Mouse (Mus musculus): ENCODE results near the gene Ccdc63. TPM values are rescaled to one million over a fixed set of nuclear protein-coding genes. Genes with fewer than 3 reads are reported as not detected.

Gene Ccdc63
- polyA plus RNA-seq, 1 experiment: not detected

- H3K36me3 ChIP-seq (ENCODE audit: control insufficient read depth, insufficient read depth): no peaks in the 10 kb centered on the region
Observed at GRCm38 (mm10) chr5:122075736-122076135, 64.9 kb downstream of the Ccdc63 start.

GRCm38 (mm10) chr5:122071997-122072396 lies 68.6 kb downstream of the Ccdc63 start:
- Histone ChIP-seq H3K36me3 (ENCODE audit: control insufficient read depth, insufficient read depth) (no peaks in the 10 kb centered on the region), H3ac (ENCODE audit: control insufficient read depth, insufficient read length, low read depth) (no peak overlapping the region), H3K79me3 (ENCODE audit: low read depth) (no peaks in the 10 kb centered on the region), H3K79me2 (ENCODE audit: control insufficient read depth, insufficient read depth) (no peaks in the 10 kb centered on the region), H3K4me3 (ENCODE audit: insufficient read depth, poor library complexity, severe bottlenecking) (no peak overlapping the region), H3K27me3 (ENCODE audit: control insufficient read depth, insufficient read depth, insufficient read length) (peaks cover 62% of the 10 kb centered on the region)
- TF ChIP-seq MYOD1 (IDR thresholded peaks at IDR 0.05; ENCODE audit: control insufficient read depth, insufficient read length, low read depth) (no peak), FOSL1 (IDR thresholded peaks at IDR 0.05; ENCODE audit: insufficient read depth, low read length, poor library complexity, severe bottlenecking) (no peak), CEBPB (IDR thresholded peaks at IDR 0.05; ENCODE audit: low read depth) (no peak), USF1 (IDR thresholded peaks at IDR 0.05; ENCODE audit: low read depth) (no peak), MYOG (IDR thresholded peaks at IDR 0.05; ENCODE audit: control insufficient read depth, extremely low read depth, insufficient read length) (no peak), MAX (IDR thresholded peaks at IDR 0.05) (no peak), CTCF (IDR thresholded peaks at IDR 0.05; ENCODE audit: control insufficient read depth, insufficient read depth, insufficient read length) (no peak)

More at GRCm38 (mm10) chr5:122075736-122076135, 64.9 kb downstream of the Ccdc63 start:
- H3K27me3 ChIP-seq (ENCODE audit: control insufficient read depth, insufficient read depth, insufficient read length): peaks cover 39% of the 10 kb centered on the region
- H3K79me2 ChIP-seq (ENCODE audit: control insufficient read depth, insufficient read depth): no peaks in the 10 kb centered on the region
- no peak overlapping the region for H3K4me3 ChIP-seq (ENCODE audit: insufficient read depth, poor library complexity, severe bottlenecking)
- TF ChIP-seq USF1 (IDR thresholded peaks at IDR 0.05; ENCODE audit: low read depth) (no peak), CEBPB (IDR thresholded peaks at IDR 0.05; ENCODE audit: low read depth) (no peak), FOSL1 (IDR thresholded peaks at IDR 0.05; ENCODE audit: insufficient read depth, low read length, poor library complexity, severe bottlenecking) (no peak), CTCF (IDR thresholded peaks at IDR 0.05; ENCODE audit: control insufficient read depth, insufficient read depth, insufficient read length) (no peak), MYOG (IDR thresholded peaks at IDR 0.05; ENCODE audit: control insufficient read depth, extremely low read depth, insufficient read length) (no peak), MAX (IDR thresholded peaks at IDR 0.05) (no peak), MYOD1 (IDR thresholded peaks at IDR 0.05; ENCODE audit: control insufficient read depth, insufficient read length, low read depth) (no peak)
- no peak overlapping the region for H3ac ChIP-seq (ENCODE audit: control insufficient read depth, insufficient read length, low read depth)
- H3K79me3 ChIP-seq (ENCODE audit: low read depth): no peaks in the 10 kb centered on the region

- H3K4me3 ChIP-seq (ENCODE audit: insufficient read depth, poor library complexity, severe bottlenecking): no peak overlapping the region
- no peaks in the 10 kb centered on the region for H3K79me2 ChIP-seq (ENCODE audit: control insufficient read depth, insufficient read depth)
- H3K79me3 ChIP-seq (ENCODE audit: low read depth): no peaks in the 10 kb centered on the region
- no peak overlapping the region for H3ac ChIP-seq (ENCODE audit: control insufficient read depth, insufficient read length, low read depth)
- no peaks in the 10 kb centered on the region for H3K36me3 ChIP-seq (ENCODE audit: control insufficient read depth, insufficient read depth)
- TF ChIP-seq USF1 (IDR thresholded peaks at IDR 0.05; ENCODE audit: low read depth) (no peak), MAX (IDR thresholded peaks at IDR 0.05) (no peak), MYOD1 (IDR thresholded peaks at IDR 0.05; ENCODE audit: control insufficient read depth, insufficient read length, low read depth) (no peak), CEBPB (IDR thresholded peaks at IDR 0.05; ENCODE audit: low read depth) (no peak), FOSL1 (IDR thresholded peaks at IDR 0.05; ENCODE audit: insufficient read depth, low read length, poor library complexity, severe bottlenecking) (no peak), CTCF (IDR thresholded peaks at IDR 0.05; ENCODE audit: control insufficient read depth, insufficient read depth, insufficient read length) (no peak), MYOG (IDR thresholded peaks at IDR 0.05; ENCODE audit: control insufficient read depth, extremely low read depth, insufficient read length) (no peak)
- H3K27me3 ChIP-seq (ENCODE audit: control insufficient read depth, insufficient read depth, insufficient read length): peaks cover 64% of the 10 kb centered on the region
Observed at GRCm38 (mm10) chr5:122070963-122071800, 69.4 kb downstream of the Ccdc63 start.

DNA sequence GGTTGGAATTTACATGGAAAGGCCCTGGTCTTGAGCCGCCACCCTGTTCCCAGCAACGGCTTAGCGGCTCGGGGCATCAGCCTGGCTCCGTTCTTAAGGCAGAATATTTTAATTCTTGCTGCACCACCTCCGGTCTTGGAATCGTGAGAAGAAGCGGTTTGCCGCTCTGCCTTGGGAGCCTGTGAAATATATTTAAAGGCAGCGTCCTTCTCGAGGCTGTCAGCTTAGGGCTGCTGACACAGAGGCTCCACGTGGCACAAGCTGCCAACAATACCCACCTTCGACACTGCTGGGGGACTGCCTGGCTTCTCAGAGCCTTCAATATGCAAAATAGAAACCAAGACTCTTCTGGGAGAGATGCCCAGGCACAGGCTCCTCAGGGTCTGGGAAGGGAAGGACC lies 72.1 kb downstream of the Ccdc63 start:
- Histone ChIP-seq H3K79me3 (ENCODE audit: low read depth) (no peaks in the 10 kb centered on the region), H3K27me3 (ENCODE audit: control insufficient read depth, insufficient read depth, insufficient read length) (peaks cover 68% of the 10 kb centered on the region), H3ac (ENCODE audit: control insufficient read depth, insufficient read length, low read depth) (no peak overlapping the region), H3K79me2 (ENCODE audit: control insufficient read depth, insufficient read depth) (no peaks in the 10 kb centered on the region), H3K4me3 (ENCODE audit: insufficient read depth, poor library complexity, severe bottlenecking) (no peak overlapping the region), H3K36me3 (ENCODE audit: control insufficient read depth, insufficient read depth) (no peaks in the 10 kb centered on the region)
- TF ChIP-seq FOSL1 (IDR thresholded peaks at IDR 0.05; ENCODE audit: insufficient read depth, low read length, poor library complexity, severe bottlenecking) (no peak), MYOG (IDR thresholded peaks at IDR 0.05; ENCODE audit: control insufficient read depth, extremely low read depth, insufficient read length) (no peak), CEBPB (IDR thresholded peaks at IDR 0.05; ENCODE audit: low read depth) (no peak), MYOD1 (IDR thresholded peaks at IDR 0.05; ENCODE audit: control insufficient read depth, insufficient read length, low read depth) (no peak), MAX (IDR thresholded peaks at IDR 0.05) (no peak), USF1 (IDR thresholded peaks at IDR 0.05; ENCODE audit: low read depth) (no peak), CTCF (IDR thresholded peaks at IDR 0.05; ENCODE audit: control insufficient read depth, insufficient read depth, insufficient read length) (no peak)

DNA sequence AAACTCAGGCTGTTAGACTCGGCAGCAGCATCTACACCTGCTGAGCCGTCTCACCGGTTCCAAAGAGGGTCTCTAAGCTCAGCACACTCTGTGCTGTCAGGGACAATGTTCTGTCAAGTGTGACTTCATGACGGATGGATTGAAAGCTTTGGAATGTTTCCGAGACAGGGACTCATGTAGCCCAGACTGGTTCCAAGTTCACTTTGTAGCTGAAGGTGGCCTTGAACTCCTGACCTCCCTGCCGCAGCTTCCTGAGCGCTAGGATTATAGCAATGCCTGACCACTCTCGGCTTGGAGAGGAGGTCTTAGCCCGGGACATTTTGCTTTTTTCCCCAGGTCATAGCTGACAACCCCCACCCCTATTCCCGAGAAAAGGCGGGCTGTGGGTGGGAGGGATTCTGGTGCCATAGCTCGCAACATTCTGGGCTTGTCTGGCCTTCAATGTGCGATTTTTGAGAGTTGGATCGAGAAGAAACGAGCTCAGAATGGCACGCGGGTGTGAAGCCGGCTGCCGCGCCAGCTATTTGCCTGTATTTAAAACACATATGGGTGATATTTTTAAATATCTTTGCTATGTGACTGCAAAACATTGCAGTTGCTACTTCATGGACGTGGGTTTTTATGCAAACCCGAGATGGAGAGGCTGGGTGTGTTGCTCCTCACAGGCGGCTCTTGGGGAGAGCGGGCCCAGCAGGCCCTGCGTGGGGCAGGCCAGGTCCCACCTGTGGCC lies 77.3 kb downstream of the Ccdc63 start:
- Histone ChIP-seq H3K36me3 (ENCODE audit: control insufficient read depth, insufficient read depth) (no peaks in the 10 kb centered on the region), H3K4me3 (ENCODE audit: insufficient read depth, poor library complexity, severe bottlenecking) (no peak overlapping the region), H3K79me2 (ENCODE audit: control insufficient read depth, insufficient read depth) (no peaks in the 10 kb centered on the region), H3ac (ENCODE audit: control insufficient read depth, insufficient read length, low read depth) (no peak overlapping the region), H3K79me3 (ENCODE audit: low read depth) (no peaks in the 10 kb centered on the region), H3K27me3 (ENCODE audit: control insufficient read depth, insufficient read depth, insufficient read length) (peaks cover 50% of the 10 kb centered on the region)
- TF ChIP-seq CEBPB (IDR thresholded peaks at IDR 0.05; ENCODE audit: low read depth) (no peak), USF1 (IDR thresholded peaks at IDR 0.05; ENCODE audit: low read depth) (no peak), CTCF (IDR thresholded peaks at IDR 0.05; ENCODE audit: control insufficient read depth, insufficient read depth, insufficient read length) (no peak), MYOD1 (IDR thresholded peaks at IDR 0.05; ENCODE audit: control insufficient read depth, insufficient read length, low read depth) (no peak), FOSL1 (IDR thresholded peaks at IDR 0.05; ENCODE audit: insufficient read depth, low read length, poor library complexity, severe bottlenecking) (no peak), MYOG (IDR thresholded peaks at IDR 0.05; ENCODE audit: control insufficient read depth, extremely low read depth, insufficient read length) (no peak), MAX (IDR thresholded peaks at IDR 0.05) (no peak)
